Mouse (Mus musculus) gastrocnemius, postnatal 4 days (tissue): ENCODE measurements around the gene Ap1g1. TPM values are rescaled to one million over a fixed set of nuclear protein-coding genes. Genes with fewer than 3 reads are reported as not detected.

Experiments used
- total RNA-seq, 2 experiments: library from RNA; stranded (reverse); gene quantifications; 2 replicates each; pipeline ENCODE4 v1.2.3; 2021

Gene Ap1g1
- total RNA-seq, 2 experiments from 2014 or later, result 46.7 to 51.7 TPM

Other genes with a start within 250 kb of the Ap1g1 start
- gene Dhx38, start 212.7 kb upstream of the Ap1g1 start, total RNA-seq, result 10 to 100 TPM; 19.4 to 22.5 TPM
- 1 to 10 TPM; 7.7 to 9.2 TPM for gene Txnl4b, start 212.7 kb upstream of the Ap1g1 start, total RNA-seq
- 10 to 100 TPM in 1 of 2 experiments, 1 to 10 TPM in 1; 8.1 to 27.6 TPM for gene Hp, start 199.4 kb upstream of the Ap1g1 start, total RNA-seq
- 10 to 100 TPM; 16.3 to 16.8 TPM for gene Dhodh, start 169.9 kb upstream of the Ap1g1 start, total RNA-seq
- gene Pkd1l3, start 164.0 kb upstream of the Ap1g1 start, total RNA-seq, result not detected
- 10 to 100 TPM; 51.8 to 56.4 TPM for gene Ist1, start 85.3 kb upstream of the Ap1g1 start, total RNA-seq
- 10 to 100 TPM; 13.8 to 14.9 TPM for gene Zfp821, start 73.0 kb upstream of the Ap1g1 start, total RNA-seq
- gene Atxn1l, start 40.8 kb upstream of the Ap1g1 start, total RNA-seq, result 10 to 100 TPM; 35.7 to 36.7 TPM
- 1 to 10 TPM; 7.6 to 7.7 TPM for gene Phlpp2, start 90.0 kb downstream of the Ap1g1 start, total RNA-seq
- gene Marveld3, start 183.6 kb downstream of the Ap1g1 start, total RNA-seq, result under 1 TPM; 0.18 to 0.27 TPM
- under 1 TPM; 0.12 to 0.21 TPM for gene Tat, start 211.9 kb downstream of the Ap1g1 start, total RNA-seq